Mouse (Mus musculus) midbrain, embryonic 11.5 days (tissue): ENCODE measurements around the gene Cyb561a3. TPM values are rescaled to one million over a fixed set of nuclear protein-coding genes. Genes with fewer than 3 reads are reported as not detected.
"Not testable (repeated sequence)": the region's sequence is repeated elsewhere in the genome, so short reads cannot be mapped to it uniquely, and the experiment has no call there.

Experiments
- ATAC-seq: fragments of 200-750 bp; cut with Nextera tagmentation; 2 replicates; pipeline ENCODE4 v1.8.0; 2017; ENCODE audit warnings: moderate TSS enrichment, moderate library complexity; ENCODE audit not compliant: low FRiP score
- DNase-seq: peaks from one replicate; pipeline ENCODE4 v3.0.0; 2015; ENCODE audit warnings: low spot score; ENCODE audit errors: missing footprints
- H3K27ac ChIP-seq: fragments of 300-500 bp; sonication (generic); 2 replicates; pipeline ENCODE4 v1.5.1; 2014; ENCODE audit warnings: low read depth, low read length
- H3K27me3 ChIP-seq: fragments of 300-500 bp; sonication (generic); 2 replicates; pipeline ENCODE4 v1.6.1; 2014; ENCODE audit warnings: mild to moderate bottlenecking, low read length, moderate library complexity, mixed read lengths; ENCODE audit not compliant: control insufficient read depth, insufficient read depth
- H3K36me3 ChIP-seq: fragments of 300-500 bp; sonication (generic); 2 replicates; pipeline ENCODE4 v1.6.1; 2014; ENCODE audit warnings: mild to moderate bottlenecking, low read length, moderate library complexity, mixed read lengths; ENCODE audit not compliant: control insufficient read depth, insufficient read depth
- H3K4me1 ChIP-seq: fragments of 300-500 bp; sonication (generic); 2 replicates; pipeline ENCODE4 v1.6.1; 2014; ENCODE audit warnings: low read length; ENCODE audit not compliant: control insufficient read depth, insufficient read depth
- H3K4me2 ChIP-seq: fragments of 300-500 bp; sonication (generic); 2 replicates; pipeline ENCODE4 v1.6.1; 2014; ENCODE audit warnings: mild to moderate bottlenecking, moderate library complexity
- H3K4me3 ChIP-seq: fragments of 300-500 bp; sonication (generic); 2 replicates; pipeline ENCODE4 v1.5.1; 2014; ENCODE audit warnings: low read depth, low read length
- H3K9ac ChIP-seq: fragments of 300-500 bp; sonication (generic); 2 replicates; pipeline ENCODE4 v1.6.1; 2014; ENCODE audit warnings: low read length
- H3K9me3 ChIP-seq: fragments of 300-500 bp; sonication (generic); 2 replicates; pipeline ENCODE4 v1.6.1; 2016; ENCODE audit warnings: low read length; ENCODE audit not compliant: control insufficient read depth
- WGBS: fragments of 180-500 bp; shearing (Covaris S2); extraction: QIAGEN DNeasy Blood & Tissue Kit; methylation state at CpG from one replicate; pipeline ENCODE4 v1.1.7; 2014; 5-methylcytosine and 5-hydroxymethylcytosine counted together
- polyA plus RNA-seq: library from polyadenylated mRNA; unstranded; fragments of >200 nt; fragmentation: Nextera tagmentation; extraction: Ambion mirVana; gene quantifications from 2 replicates; pipeline ENCODE4 v1.2.1, GENCODE M21; 2014

The Cyb561a3 gene
- 16.1 and 16.8 TPM in 2 replicates for polyA plus RNA-seq

GRCm38 (mm10) chr19:10576690-10577561, at the start of gene Cyb561a3, which contains the start of gene Tmem138:
Gene Cyb561a3, plus strand, starts transcription at chr19:10577172.
Gene Tmem138, minus strand, starts transcription at chr19:10577362.
- H3K4me2 ChIP-seq, result peak within 1 kb of the TSS; percentile 77
- no peaks in the 10 kb centered on the region for H3K9me3 ChIP-seq
- peak within 1 kb of the TSS; percentile 70 for H3K4me3 ChIP-seq
- under 1% methylated on average over 44 of the region's 44 CpGs for WGBS
- H3K36me3 ChIP-seq, result peaks cover 10% of the 10 kb centered on the region; the same call in 1 of the 2 replicates
- H3K27ac ChIP-seq, result peak within 1 kb of the TSS; percentile 70
- ATAC-seq, result peak; percentile 96
- H3K9ac ChIP-seq, result peak within 1 kb of the TSS; percentile 83
- H3K4me1 ChIP-seq, result peaks cover 5% of the 10 kb centered on the region; the same call in 1 of the 2 replicates
- H3K27me3 ChIP-seq, result no peaks in the 10 kb centered on the region
- peak; percentile 99 for DNase-seq

DNA sequence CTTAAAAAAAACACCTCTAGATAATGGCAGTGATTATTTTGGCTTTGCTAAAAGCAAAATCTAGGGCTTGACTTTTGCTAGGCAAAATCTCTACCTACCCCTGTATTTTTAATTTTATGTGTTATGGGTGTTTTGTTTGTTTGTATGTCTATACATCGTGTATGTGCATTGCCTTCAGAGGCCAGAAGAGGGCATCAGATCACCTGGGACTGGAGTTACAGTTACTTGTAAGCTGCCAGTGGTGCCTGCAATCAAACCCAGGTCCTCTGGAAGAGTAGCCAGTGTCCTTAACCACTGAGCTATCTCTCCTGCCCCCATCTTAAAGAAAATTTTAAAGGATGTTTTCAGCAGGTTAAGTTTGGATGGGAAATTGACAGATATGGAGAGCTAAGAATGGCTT, 46.9 kb upstream of the Cyb561a3 start:
- H3K9me3 ChIP-seq, result no peaks in the 10 kb centered on the region
- DNase-seq, result no peak
- H3K27ac ChIP-seq, result no peak overlapping the region
- no peak overlapping the region for H3K4me3 ChIP-seq
- H3K27me3 ChIP-seq, result no peaks in the 10 kb centered on the region
- H3K9ac ChIP-seq, result no peak overlapping the region
- ATAC-seq, result no peak
- no peak overlapping the region for H3K4me2 ChIP-seq
- peaks cover 15% of the 10 kb centered on the region for H3K36me3 ChIP-seq
- 93% methylated on average over 1 of the region's 1 CpGs for WGBS
- H3K4me1 ChIP-seq, result peaks cover 16% of the 10 kb centered on the region

DNA sequence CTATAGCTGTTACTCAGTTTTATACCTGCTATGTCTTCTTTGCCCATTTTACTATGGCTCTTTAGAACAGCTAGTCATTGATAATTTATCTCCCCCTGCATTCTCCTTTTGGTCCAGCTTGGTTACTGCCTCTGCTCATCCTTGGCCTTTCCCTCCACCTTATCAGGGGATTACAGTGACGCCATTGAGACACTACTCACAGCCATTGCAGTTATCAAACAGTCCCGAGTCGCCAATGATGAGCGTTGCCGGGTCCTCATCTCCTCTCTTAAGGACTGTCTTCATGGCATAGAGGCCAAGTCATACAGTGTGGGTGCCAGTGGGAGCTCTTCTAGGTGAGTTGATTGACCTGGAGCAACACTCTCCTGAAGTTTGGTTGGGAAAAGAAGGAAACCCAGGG, 37.5 kb upstream of the Cyb561a3 start:
- DNase-seq (no peak), ATAC-seq (no peak)
- Histone ChIP-seq H3K9ac (no peak overlapping the region), H3K27ac (no peak overlapping the region), H3K36me3 (peaks cover 23% of the 10 kb centered on the region), H3K4me2 (no peak overlapping the region), H3K9me3 (no peaks in the 10 kb centered on the region), H3K27me3 (no peaks in the 10 kb centered on the region), H3K4me1 (no peaks in the 10 kb centered on the region; the same call in 1 of the 2 replicates), H3K4me3 (no peak overlapping the region)
- 97% methylated on average over 5 of the region's 5 CpGs for WGBS

DNA sequence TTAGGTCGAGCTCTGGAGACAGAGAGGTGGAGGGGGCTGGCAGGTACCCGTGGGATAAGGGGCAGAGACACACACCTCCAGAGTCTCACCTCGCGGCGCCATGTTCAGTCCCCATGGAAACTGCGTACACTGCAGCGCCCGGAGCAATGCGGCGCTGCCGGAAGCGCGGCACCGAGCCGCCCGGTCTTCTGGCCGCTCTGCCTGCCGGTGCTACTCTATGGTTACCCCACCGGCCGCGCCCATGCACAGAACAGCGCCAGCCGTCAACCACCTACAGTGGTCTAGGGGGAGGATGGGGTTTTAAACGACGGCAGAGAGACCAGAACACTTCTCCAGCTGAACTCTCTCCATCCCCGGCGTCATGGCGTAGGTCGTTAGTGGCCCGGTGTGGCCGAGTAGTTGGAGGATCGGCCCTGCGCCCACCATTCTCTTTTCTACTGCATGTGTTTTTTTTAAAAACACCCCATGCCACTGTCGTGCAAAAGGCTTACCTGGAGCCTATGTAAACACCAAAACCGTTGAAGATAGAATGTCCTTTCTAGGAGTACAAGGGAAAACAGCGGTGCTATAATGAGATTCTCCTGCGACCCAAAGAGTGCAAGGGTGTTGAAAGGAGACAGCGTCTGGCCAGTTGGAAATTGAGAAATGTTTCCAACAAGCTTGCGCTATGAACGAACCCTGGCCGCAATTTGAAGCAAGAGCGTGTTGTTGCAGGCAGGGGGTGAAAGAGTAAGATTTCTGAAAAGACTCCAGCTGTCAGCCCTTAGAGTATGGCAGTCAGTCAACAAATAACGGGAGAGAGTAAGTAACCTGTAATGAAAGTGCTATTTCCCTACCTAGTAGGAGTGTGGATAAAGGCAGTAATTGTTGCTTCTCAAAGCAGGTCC, 21.1 kb upstream of the Cyb561a3 start, which contains the start of gene Tmem216:
TSS of gene Tmem216 (minus strand) at position 615 of the 887 bp plus-strand sequence.
- Histone ChIP-seq H3K4me1 (peaks cover 11% of the 10 kb centered on the region), H3K27me3 (no peaks in the 10 kb centered on the region), H3K4me3 (peak within 1 kb of the TSS; percentile 63), H3K36me3 (peaks cover 2% of the 10 kb centered on the region; the same call in 1 of the 2 replicates), H3K4me2 (peak within 1 kb of the TSS; percentile 63), H3K27ac (peak within 1 kb of the TSS; percentile 45; the same call in 1 of the 2 replicates), H3K9ac (peak within 1 kb of the TSS; percentile 72), H3K9me3 (no peaks in the 10 kb centered on the region)
- DNase-seq (peak; percentile 97), ATAC-seq (peak; percentile 98)
- WGBS, result 3% methylated on average over 43 of the region's 43 CpGs

GRCm38 (mm10) chr19:10557001-10557400, 20.0 kb upstream of the Cyb561a3 start:
- H3K36me3 ChIP-seq, result no peaks in the 10 kb centered on the region; the same call in 1 of the 2 replicates
- no peaks in the 10 kb centered on the region for H3K27me3 ChIP-seq
- 77% methylated on average over 2 of the region's 2 CpGs for WGBS
- H3K4me1 ChIP-seq, result peaks cover 11% of the 10 kb centered on the region
- no peak overlapping the region for H3K4me2 ChIP-seq
- DNase-seq (peak; percentile 80), ATAC-seq (no peak)
- no peak overlapping the region for H3K4me3 ChIP-seq
- no peak overlapping the region for H3K27ac ChIP-seq
- H3K9me3 ChIP-seq, result no peaks in the 10 kb centered on the region
- H3K9ac ChIP-seq, result no peak overlapping the region

DNA sequence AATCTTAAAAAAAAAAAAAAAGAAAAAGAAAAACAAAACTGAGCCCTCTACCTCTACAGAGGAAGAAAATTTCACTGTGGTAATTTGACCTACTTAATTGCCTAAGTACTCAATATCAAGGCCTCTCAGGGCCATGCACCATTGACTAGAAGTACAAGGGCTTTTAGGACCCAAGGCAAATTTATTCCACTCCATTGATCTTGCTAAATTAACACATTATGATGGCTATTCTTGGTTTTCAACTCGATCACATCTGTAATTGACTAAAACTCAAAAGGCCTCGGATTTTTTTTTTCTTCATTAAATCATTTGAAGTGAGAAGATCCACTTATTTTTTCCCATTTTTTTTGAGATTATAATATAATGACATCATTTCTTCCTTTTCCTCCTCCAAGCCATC, 19.5 kb upstream of the Cyb561a3 start:
- WGBS, result 80% methylated on average over 2 of the region's 2 CpGs
- no peak for ATAC-seq
- H3K9me3 ChIP-seq, result no peaks in the 10 kb centered on the region

DNA sequence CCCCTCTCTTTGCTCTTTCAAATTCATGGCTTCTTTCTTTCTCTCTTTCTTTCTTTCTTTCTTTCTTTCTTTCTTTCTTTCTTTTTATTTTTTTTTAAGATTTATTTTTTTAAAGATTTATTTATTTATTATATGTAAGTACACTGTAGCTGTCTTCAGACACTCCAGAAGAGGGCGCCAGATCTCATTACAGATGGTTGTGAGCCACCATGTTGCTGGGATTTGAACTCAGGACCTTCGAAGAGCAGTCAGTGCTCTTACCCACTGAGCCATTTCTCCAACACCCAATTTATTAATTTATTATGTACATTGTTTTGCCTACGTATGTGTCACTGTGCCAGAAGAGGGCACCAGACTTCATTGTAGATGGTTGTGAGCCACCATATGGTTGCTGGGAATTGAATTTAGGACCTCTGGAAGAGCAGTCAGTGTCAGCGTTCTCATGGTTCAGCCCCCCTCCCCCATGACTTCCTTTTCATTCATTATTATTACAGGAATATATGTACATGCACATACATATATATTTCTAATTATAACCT, 19.1 kb upstream of the Cyb561a3 start:
- not testable (repeated sequence) for ATAC-seq, H3K9me3 ChIP-seq, H3K9ac ChIP-seq, H3K27me3 ChIP-seq, H3K4me3 ChIP-seq, H3K36me3 ChIP-seq, H3K27ac ChIP-seq, H3K4me2 ChIP-seq
- WGBS, result 77% methylated on average over 4 of the region's 4 CpGs
- DNase-seq, result peak; percentile 69
- H3K4me1 ChIP-seq, result peaks cover 11% of the 10 kb centered on the region

More for the DNA sequence above, 19.5 kb upstream of the Cyb561a3 start:
- Histone ChIP-seq H3K36me3 (no peaks in the 10 kb centered on the region; the same call in 1 of the 2 replicates), H3K4me3 (no peak overlapping the region), H3K4me2 (no peak overlapping the region), H3K27me3 (no peaks in the 10 kb centered on the region), H3K9ac (no peak overlapping the region), H3K4me1 (peaks cover 11% of the 10 kb centered on the region), H3K27ac (no peak overlapping the region)
- DNase-seq, result peak; percentile 51

DNA sequence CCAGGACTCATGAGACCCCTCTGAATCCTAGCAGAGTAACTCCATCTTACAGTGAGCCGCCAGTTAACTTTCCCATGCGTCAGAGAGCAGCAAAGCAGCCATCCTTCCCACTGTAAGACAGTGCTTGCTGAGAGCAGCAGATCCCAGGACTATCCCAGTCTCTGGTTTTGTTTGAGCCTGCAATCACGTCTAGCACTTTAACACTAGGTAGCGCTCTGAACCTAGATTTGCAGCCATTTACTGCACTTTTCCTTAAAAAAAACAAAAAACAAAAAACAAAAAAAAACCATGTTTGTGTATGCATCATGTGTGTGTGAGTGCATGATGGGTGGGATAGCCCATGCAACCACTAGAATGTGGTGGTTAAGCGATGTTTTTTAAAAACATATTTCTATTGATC, 16.9 kb upstream of the Cyb561a3 start:
- Histone ChIP-seq H3K9ac (no peak overlapping the region), H3K4me3 (no peak overlapping the region), H3K4me2 (no peak overlapping the region), H3K27me3 (no peaks in the 10 kb centered on the region), H3K4me1 (peaks cover 6% of the 10 kb centered on the region), H3K9me3 (no peaks in the 10 kb centered on the region), H3K27ac (no peak overlapping the region), H3K36me3 (no peaks in the 10 kb centered on the region)
- ATAC-seq (no peak), DNase-seq (no peak)
- 36% methylated on average over 5 of the region's 5 CpGs for WGBS
